Mouse (Mus musculus) mouse embryonic stem cell (cell line): ENCODE measurements around the gene Vmn2r95.
"Not testable (repeated sequence)": the region's sequence is repeated elsewhere in the genome, so short reads cannot be mapped to it uniquely, and the experiment has no call there.

Experiments used
- in situ Hi-C, 2 experiments: fragments of 300-500 bp; cut with MboI; formaldehyde crosslinking; loops; 1 replicate in 1 of 2; 3 replicates in 1 of 2; pipeline ENCODE4 v1.14.3; 2019 to 2020; ENCODE audit warnings: low sequenced_read_pairs in 2 of 2, low pct_unique_long_range_greater_than_20kb in 1 of 2, mixed read lengths in 1 of 2; ENCODE audit not compliant: unreplicated experiment in 1 of 2

Gene Vmn2r95

GRCm38 (mm10) chr17:18423778-18424177 is at the start of gene Vmn2r95:
TSS of gene Vmn2r95 (plus strand) at chr17:18424078.
- in situ Hi-C loops: no loop called here

DNA sequence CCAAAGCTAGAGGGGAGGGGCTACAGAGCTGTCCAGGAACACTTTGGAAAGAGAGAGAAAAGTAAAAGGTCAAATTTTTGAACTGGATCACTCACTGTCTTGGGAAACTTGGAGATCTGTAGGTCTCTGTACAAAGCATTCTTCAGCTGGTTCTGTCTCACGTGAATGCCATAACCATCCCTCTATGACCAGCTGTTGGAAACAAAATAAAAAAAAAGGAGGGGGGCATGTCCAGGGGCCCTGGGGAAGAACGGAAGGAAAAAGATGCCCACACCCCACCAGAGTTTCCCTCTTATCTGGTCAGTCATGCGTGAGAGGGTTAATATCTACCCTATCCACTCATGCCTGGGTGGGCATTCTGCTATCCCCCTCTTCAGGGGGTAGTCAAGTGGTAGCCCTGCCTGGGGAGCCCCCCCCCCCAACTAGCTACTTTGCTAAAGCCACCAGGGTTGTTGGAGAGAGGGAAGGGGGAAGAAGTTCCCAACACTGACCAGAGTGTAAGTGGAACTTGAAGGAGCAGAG is 31.8 kb downstream of the Vmn2r95 start:
- in situ Hi-C loops: no loop called here

- in situ Hi-C loops: not testable (repeated sequence)
Observed at GRCm38 (mm10) chr17:18458126-18458634, 34.3 kb downstream of the Vmn2r95 start.

- in situ Hi-C loops: no loop called here
Observed at GRCm38 (mm10) chr17:18462695-18463094, 38.8 kb downstream of the Vmn2r95 start.

DNA sequence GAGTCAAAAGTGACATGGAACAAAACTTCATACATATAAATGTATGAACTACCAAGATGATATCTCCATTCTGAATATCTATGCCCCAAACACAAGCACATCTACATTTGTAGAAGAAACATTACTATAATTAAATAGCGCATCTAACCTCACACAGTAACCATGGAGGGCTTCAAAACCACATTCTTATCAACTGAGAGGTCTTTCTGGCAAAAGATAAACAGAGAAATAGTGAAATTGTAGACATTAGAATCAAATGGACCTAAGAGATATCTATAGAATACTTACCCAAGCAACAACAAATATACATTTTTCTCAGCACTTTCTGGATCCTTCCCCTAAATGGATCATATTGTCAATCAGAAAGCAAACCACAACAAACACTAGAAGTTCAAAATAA is 56.0 kb downstream of the Vmn2r95 start:
- in situ Hi-C loops: no loop called here
